ENCODE assay signal across 8 mouse cellular contexts in the genomic region with DNA sequence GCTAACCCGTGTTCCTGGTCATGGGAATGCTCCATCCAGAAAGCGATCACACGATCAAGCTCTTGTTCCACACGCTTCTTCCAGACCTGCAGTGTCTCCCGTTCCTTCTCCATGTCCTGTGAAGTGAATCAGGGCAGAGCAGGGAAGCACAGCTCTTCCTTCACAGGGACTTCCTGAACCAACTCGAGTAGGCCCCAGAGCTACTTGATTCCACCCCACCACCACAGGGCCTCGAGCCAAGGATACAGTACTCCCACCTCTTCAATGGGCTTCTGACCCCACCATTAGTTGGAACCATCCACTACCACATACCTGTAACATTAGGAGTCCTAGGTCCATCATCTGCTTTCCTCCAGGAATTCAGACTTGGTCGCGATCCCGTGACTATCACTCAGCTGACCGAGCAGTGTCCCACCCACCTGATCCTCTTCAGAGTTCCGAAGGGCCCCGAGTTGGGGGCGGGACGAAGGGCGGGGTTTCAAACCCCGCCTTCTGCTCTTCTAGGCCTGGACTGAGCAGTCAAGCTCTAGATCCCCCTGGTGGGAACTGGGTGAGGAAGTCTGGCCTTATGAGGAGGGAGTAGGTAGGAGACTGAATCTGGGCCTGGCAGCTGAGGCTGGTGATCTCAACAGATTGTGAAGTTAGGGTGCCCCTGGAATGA. TPM values are rescaled to one million over a fixed set of nuclear protein-coding genes. Genes with fewer than 3 reads are reported as not detected.
DNase-seq lines count a peak whose midpoint lies in the region; ATAC-seq lines count a peak whose summit lies in the region.

A gene (minus strand): TSS at position 449 of the 661 bp plus-strand sequence.

- H3K4me1 ChIP-seq in embryonic facial prominence, embryonic 13.5 days, result no peaks in the 10 kb centered on the region
- peaks cover 4% of the 10 kb centered on the region; the same call in 1 of the 2 replicates for H3K4me1 ChIP-seq in heart, embryonic 13.5 days
- no peaks in the 10 kb centered on the region for H3K4me1 ChIP-seq in kidney, embryonic 16.5 days (ENCODE audit: insufficient read depth, low read length)

- peak within 1 kb of the TSS; percentile 31 for H3K4me3 ChIP-seq in embryonic facial prominence, embryonic 13.5 days
- peak within 1 kb of the TSS; percentile 52 for H3K4me3 ChIP-seq in heart, embryonic 13.5 days
- peak within 1 kb of the TSS; percentile 46 for H3K4me3 ChIP-seq in kidney, embryonic 16.5 days (ENCODE audit: low read length)

- no peaks in the 10 kb centered on the region for H3K36me3 ChIP-seq in embryonic facial prominence, embryonic 13.5 days
- peaks cover 20% of the 10 kb centered on the region for H3K36me3 ChIP-seq in heart, embryonic 13.5 days
- H3K36me3 ChIP-seq in kidney, embryonic 16.5 days (ENCODE audit: insufficient read depth, low read length), result no peaks in the 10 kb centered on the region

- WGBS in embryonic facial prominence, embryonic 13.5 days, result 38% methylated on average over 17 of the region's 17 CpGs
- WGBS in heart, embryonic 13.5 days, result 34% methylated on average over 17 of the region's 17 CpGs
- 44% methylated on average over 17 of the region's 17 CpGs for WGBS in kidney, embryonic 16.5 days

- H3K9ac ChIP-seq in embryonic facial prominence, embryonic 13.5 days, result no peak within 1 kb of the TSS
- peak within 1 kb of the TSS; percentile 72 for H3K9ac ChIP-seq in heart, embryonic 13.5 days
- peak within 1 kb of the TSS; percentile 48 for H3K9ac ChIP-seq in kidney, embryonic 16.5 days (replicated peaks; ENCODE audit: low read length)

- H3K4me2 ChIP-seq in embryonic facial prominence, embryonic 13.5 days, result peak within 1 kb of the TSS; percentile 48
- peak within 1 kb of the TSS; percentile 65 for H3K4me2 ChIP-seq in heart, embryonic 13.5 days
- H3K4me2 ChIP-seq in kidney, embryonic 16.5 days (replicated peaks; ENCODE audit: low read depth, low read length), result peak within 1 kb of the TSS; percentile 48

- peak; percentile 62; the same call in 1 of the 2 replicates for ATAC-seq in embryonic facial prominence, embryonic 13.5 days (ENCODE audit: insufficient number of reproducible peaks, insufficient read depth, low FRiP score, low TSS enrichment, low read depth)
- peak; percentile 83 for ATAC-seq in heart, embryonic 13.5 days (ENCODE audit: extremely low read depth, insufficient number of reproducible peaks, low FRiP score, low TSS enrichment)
- peak; percentile 96 for ATAC-seq in kidney, embryonic 16.5 days (ENCODE audit: low FRiP score, low TSS enrichment)
- ATAC-seq in cerebellum, adult (ENCODE audit: insufficient number of reproducible peaks, low FRiP score, low TSS enrichment), result no peak

- H3K27ac ChIP-seq in embryonic facial prominence, embryonic 13.5 days, result no peak within 1 kb of the TSS
- H3K27ac ChIP-seq in heart, embryonic 13.5 days (replicated peaks), result 0 out of 2 replicates have a peak within 1 kb of the TSS, but pooled peaks have one; percentile 20
- H3K27ac ChIP-seq in kidney, embryonic 16.5 days (ENCODE audit: low read length), result no peak within 1 kb of the TSS

- peak; percentile 80 for DNase-seq in A20 (ENCODE audit: low read depth, low spot score)
- peak; percentile 44 for DNase-seq in T-cell, adult 2 months (ENCODE audit: low spot score)
- peak; percentile 84 to 89 for DNase-seq in lung, postnatal 4 days
- peak; percentile 29 for DNase-seq in retina, postnatal 7 days (ENCODE audit: low read depth, low spot score)

- no peaks in the 10 kb centered on the region for H3K9me3 ChIP-seq in embryonic facial prominence, embryonic 13.5 days
- no peaks in the 10 kb centered on the region for H3K9me3 ChIP-seq in heart, embryonic 13.5 days
- no peaks in the 10 kb centered on the region for H3K9me3 ChIP-seq in kidney, embryonic 16.5 days (ENCODE audit: low read length)

- no peaks in the 10 kb centered on the region; the same call in 1 of the 2 replicates for H3K27me3 ChIP-seq in embryonic facial prominence, embryonic 13.5 days
- H3K27me3 ChIP-seq in heart, embryonic 13.5 days (replicated peaks), result 0 out of 2 replicates have a peak, but pooled peaks cover 5% of the 10 kb centered on the region
- peaks cover 3% of the 10 kb centered on the region; the same call in 1 of the 2 replicates for H3K27me3 ChIP-seq in kidney, embryonic 16.5 days (ENCODE audit: insufficient read depth, low read length)

RNA-seq across cellular contexts. Expression of the gene that starts here (rescaled TPM):
- 25.7 and 27.6 TPM in 2 replicates for polyA plus RNA-seq in embryonic facial prominence, embryonic 13.5 days (2015; fragmentation: Nextera tagmentation; extraction: Ambion mirVana)
- polyA plus RNA-seq in heart, embryonic 13.5 days (2015; fragmentation: Nextera tagmentation; extraction: Ambion mirVana), result 52.1 and 60.4 TPM in 2 replicates
- polyA plus RNA-seq in kidney, embryonic 16.5 days (2015; fragmentation: Nextera tagmentation; extraction: Ambion mirVana), result 65.1 and 66.2 TPM in 2 replicates

Comparison
In these comparisons a context has a peak if more than half of its experiments do, and no peak if none do; other contexts are left out.
1. DNase-seq: peak in every context shown above with its lines; median percentile 86 in lung, postnatal 4 days; 80 in A20; 44 in T-cell, adult 2 months; 29 in retina, postnatal 7 days.